In genomic region chr10:62601053-62601791, GRCm38 (mm10) we compare ENCODE assay signal across 8 mouse cellular contexts. TPM values are rescaled to one million over a fixed set of nuclear protein-coding genes. Genes with fewer than 3 reads are reported as not detected.
A peak's percentile ranks its signal among the peaks of the same experiment; 100 is the strongest.
DNase-seq lines count a peak whose midpoint lies in the region; ATAC-seq lines count a peak whose summit lies in the region.

No protein-coding gene starts in this region.

- H3K9ac ChIP-seq in hindbrain, embryonic 16.5 days (ENCODE audit: low read depth, low read length) = peak overlapping the region; percentile 89
- peak overlapping the region; percentile 90 for H3K9ac ChIP-seq in midbrain, embryonic 15.5 days

- DNase-seq in thymus, postnatal 0 days (ENCODE audit: low spot score) = peak; percentile 22
- no peak for DNase-seq in thymus, adult 18-20 months
- DNase-seq in embryo, embryonic 10 days (ENCODE audit: low spot score) = peak; percentile 31
- no peak for DNase-seq in urinary bladder, adult 18-20 months (ENCODE audit: low spot score in 2 of 2)
- DNase-seq in gastrocnemius, postnatal 4 days (ENCODE audit: low spot score in 2 of 2) = no peak
- DNase-seq in right cerebral cortex, postnatal 10 days (ENCODE audit: low spot score in 2 of 2) = no peak

- peak overlapping the region; percentile 99 for H3K4me3 ChIP-seq in hindbrain, embryonic 16.5 days (ENCODE audit: low read length)
- H3K4me3 ChIP-seq in midbrain, embryonic 15.5 days = peak overlapping the region; percentile 100

- no peak overlapping the region for H3K27ac ChIP-seq in hindbrain, embryonic 16.5 days (ENCODE audit: low read depth, low read length)
- H3K27ac ChIP-seq in midbrain, embryonic 15.5 days = no peak overlapping the region

- H3K9me3 ChIP-seq in hindbrain, embryonic 16.5 days (ENCODE audit: control insufficient read depth, low read length) = no peaks in the 10 kb centered on the region
- no peaks in the 10 kb centered on the region for H3K9me3 ChIP-seq in midbrain, embryonic 15.5 days

- peak overlapping the region; percentile 87 for H3K4me2 ChIP-seq in hindbrain, embryonic 16.5 days (ENCODE audit: low read length)
- peak overlapping the region; percentile 77 for H3K4me2 ChIP-seq in midbrain, embryonic 15.5 days

- H3K4me1 ChIP-seq in hindbrain, embryonic 16.5 days (ENCODE audit: control insufficient read depth, insufficient read depth, low read depth, low read length) = peaks cover 17% of the 10 kb centered on the region
- H3K4me1 ChIP-seq in midbrain, embryonic 15.5 days = peaks cover 29% of the 10 kb centered on the region

- no peak for ATAC-seq in hindbrain, embryonic 16.5 days
- no peak for ATAC-seq in midbrain, embryonic 15.5 days (replicated peaks)

- peaks cover 15% of the 10 kb centered on the region for H3K36me3 ChIP-seq in hindbrain, embryonic 16.5 days (ENCODE audit: control insufficient read depth, insufficient read depth, low read length)
- H3K36me3 ChIP-seq in midbrain, embryonic 15.5 days (replicated peaks) = peaks cover 12% of the 10 kb centered on the region; the same call in 1 of the 2 replicates

- 12% methylated on average over 20 of the region's 20 CpGs for WGBS in hindbrain, embryonic 16.5 days
- WGBS in midbrain, embryonic 15.5 days = 13% methylated on average over 20 of the region's 20 CpGs

- no peaks in the 10 kb centered on the region for H3K27me3 ChIP-seq in hindbrain, embryonic 16.5 days (replicated peaks; ENCODE audit: control insufficient read depth, insufficient read depth, low read length)
- H3K27me3 ChIP-seq in midbrain, embryonic 15.5 days (replicated peaks) = no peaks in the 10 kb centered on the region

RNA-seq across cellular contexts. Expression of gene Ddx21, which starts 0.9 kb away (rescaled TPM):
- 29.8 and 29.9 TPM in 2 replicates for polyA plus RNA-seq in thymus, postnatal 0 days (2015; fragmentation: Nextera tagmentation; extraction: Ambion mirVana)
- polyA plus RNA-seq in hindbrain, embryonic 16.5 days (2015; fragmentation: Nextera tagmentation; extraction: Ambion mirVana) = 10.6 and 13.9 TPM in 2 replicates
- 13.2 and 15.0 TPM in 2 replicates for polyA plus RNA-seq in midbrain, embryonic 15.5 days (2015; fragmentation: Nextera tagmentation; extraction: Ambion mirVana)
- total RNA-seq in gastrocnemius, postnatal 4 days (2021) = 10 to 100 TPM; 34.9 to 41.2 TPM

RNA-seq across cellular contexts. Expression of gene Kif1bp, which starts 23.0 kb away (rescaled TPM):
- polyA plus RNA-seq in thymus, postnatal 0 days (2015; fragmentation: Nextera tagmentation; extraction: Ambion mirVana) = 24.2 and 26.5 TPM in 2 replicates
- 73.2 and 73.6 TPM in 2 replicates for polyA plus RNA-seq in hindbrain, embryonic 16.5 days (2015; fragmentation: Nextera tagmentation; extraction: Ambion mirVana)
- polyA plus RNA-seq in midbrain, embryonic 15.5 days (2015; fragmentation: Nextera tagmentation; extraction: Ambion mirVana) = 76.4 and 77.3 TPM in 2 replicates
- 10 to 100 TPM; 29.4 to 31.0 TPM for total RNA-seq in gastrocnemius, postnatal 4 days (2021)

RNA-seq across cellular contexts. Expression of gene Ddx50, which starts 49.8 kb away (rescaled TPM):
- 95.0 and 108 TPM in 2 replicates for polyA plus RNA-seq in thymus, postnatal 0 days (2015; fragmentation: Nextera tagmentation; extraction: Ambion mirVana)
- 76.3 and 82.0 TPM in 2 replicates for polyA plus RNA-seq in hindbrain, embryonic 16.5 days (2015; fragmentation: Nextera tagmentation; extraction: Ambion mirVana)
- polyA plus RNA-seq in midbrain, embryonic 15.5 days (2015; fragmentation: Nextera tagmentation; extraction: Ambion mirVana) = 83.7 and 88.1 TPM in 2 replicates
- 100 to 1,000 TPM in 1 of 2 experiments, 10 to 100 TPM in 1; 89.7 to 106 TPM for total RNA-seq in gastrocnemius, postnatal 4 days (2021)

Comparison
In these comparisons a context has a peak if more than half of its experiments do, and no peak if none do; other contexts are left out.
1. DNase-seq: peak in thymus, postnatal 0 days (single experiment) and embryo, embryonic 10 days (single experiment); none in thymus, adult 18-20 months (0 of 2), urinary bladder, adult 18-20 months (0 of 2), gastrocnemius, postnatal 4 days (0 of 2) and right cerebral cortex, postnatal 10 days (0 of 2).